Mouse (Mus musculus) CH12.LX (cell line): ENCODE measurements around the gene Utp20. TPM values are rescaled to one million over a fixed set of nuclear protein-coding genes. Genes with fewer than 3 reads are reported as not detected.
A peak's percentile ranks its signal among the peaks of the same experiment; 100 is the strongest.

Experiments used
- DNase-seq: peaks from one replicate; pipeline ENCODE4 v3.0.0-alpha.2; 2013; ENCODE audit errors: extremely low read depth
- H3K27ac ChIP-seq: 2 replicates; pipeline ENCODE4 v1.5.1; 2012; ENCODE audit warnings: low read depth, mild to moderate bottlenecking, control low read depth, moderate library complexity; ENCODE audit not compliant: insufficient read depth
- H3K27me3 ChIP-seq: replicated peaks from 2 replicates; pipeline ENCODE3; 2012; ENCODE audit warnings: inconsistent platforms
- H3K36me3 ChIP-seq, 2 experiments: replicated peaks in 1 of 2; 2 replicates each; pipeline versions ENCODE3 to v1.6.1; 2012; ENCODE audit warnings: inconsistent platforms in 1 of 2, low read length in 1 of 2, mild to moderate bottlenecking in 1 of 2, mixed read lengths in 1 of 2, moderate library complexity in 1 of 2; ENCODE audit not compliant: control insufficient read depth in 1 of 2, insufficient read depth in 1 of 2
- H3K4me1 ChIP-seq, 2 experiments: 2 replicates each; pipeline ENCODE4 v1.6.1; 2012; ENCODE audit warnings: inconsistent platforms in 1 of 2, moderate library complexity in 1 of 2; ENCODE audit not compliant: insufficient read depth in 2 of 2, control insufficient read depth in 1 of 2
- H3K4me2 ChIP-seq: 2 replicates; pipeline ENCODE4 v1.6.1; 2012; ENCODE audit warnings: low read depth, mild to moderate bottlenecking, control low read depth; ENCODE audit not compliant: poor library complexity, insufficient read depth, severe bottlenecking
- H3K4me3 ChIP-seq, 3 experiments: fragments of 150-350 bp in 1 of 3; sonication (generic) in 1 of 3; replicated peaks in 1 of 3; 2 replicates each; pipeline versions ENCODE3 to v1.5.1; 2011 to 2012; ENCODE audit warnings: low read depth in 2 of 3, low read length in 2 of 3, mild to moderate bottlenecking in 2 of 3, moderate library complexity in 2 of 3, control low read depth in 1 of 3, improper control_type of control experiment in 1 of 3, inconsistent platforms in 1 of 3, mixed read lengths in 1 of 3; ENCODE audit not compliant: poor library complexity in 1 of 3
- H3K79me2 ChIP-seq: replicated peaks from 2 replicates; pipeline ENCODE4 v1.6.1; 2012; ENCODE audit warnings: mild to moderate bottlenecking, moderate library complexity; ENCODE audit not compliant: control insufficient read depth, poor library complexity, insufficient read depth, severe bottlenecking; ENCODE audit errors: extremely low read depth
- H3K9ac ChIP-seq: 2 replicates; pipeline ENCODE4 v1.6.1; 2012; ENCODE audit warnings: low read depth, mild to moderate bottlenecking, control low read depth, moderate library complexity; ENCODE audit not compliant: insufficient read depth
- H3K9me3 ChIP-seq: replicated peaks from 2 replicates; pipeline ENCODE3; 2012; ENCODE audit warnings: low read length, inconsistent platforms, mixed read lengths
- BHLHE40 ChIP-seq: IDR thresholded peaks from 2 replicates; pipeline ENCODE4 v1.6.1; 2011; ENCODE audit warnings: mild to moderate bottlenecking, low read depth, low read length, improper control_type of control experiment
- CHD1 ChIP-seq: IDR thresholded peaks from 2 replicates; pipeline ENCODE4 v1.6.1; 2012; ENCODE audit warnings: low read depth, low read length, improper control_type of control experiment, inconsistent platforms
- CHD2 ChIP-seq: IDR thresholded peaks from 2 replicates; pipeline ENCODE4 v1.6.1; 2011; ENCODE audit warnings: low read length, improper control_type of control experiment
- ELF1 ChIP-seq: IDR thresholded peaks from 2 replicates; pipeline ENCODE4 v1.6.1; 2014; ENCODE audit warnings: low read depth, mild to moderate bottlenecking, inconsistent platforms, low read length, improper control_type of control experiment
- EP300 ChIP-seq: IDR thresholded peaks from 2 replicates; pipeline ENCODE4 v1.6.1; 2011; ENCODE audit warnings: low read length, improper control_type of control experiment
- ETS1 ChIP-seq: conservative IDR thresholded peaks from 2 replicates; pipeline ENCODE4 v1.6.1; 2012; ENCODE audit warnings: low read depth, mild to moderate bottlenecking, inconsistent platforms, low read length, improper control_type of control experiment, moderate library complexity
- HCFC1 ChIP-seq: IDR thresholded peaks from 2 replicates; pipeline ENCODE4 v1.6.1; 2012; ENCODE audit warnings: low read depth, mild to moderate bottlenecking, inconsistent platforms, low read length, improper control_type of control experiment
- IRF4 ChIP-seq: IDR thresholded peaks from 2 replicates; pipeline ENCODE4 v1.6.1; 2014; ENCODE audit warnings: low read depth, mild to moderate bottlenecking, inconsistent platforms, low read length, improper control_type of control experiment
- JUN ChIP-seq: IDR thresholded peaks from 2 replicates; pipeline ENCODE4 v1.6.1; 2011; ENCODE audit warnings: low read depth, mild to moderate bottlenecking, low read length, improper control_type of control experiment, moderate library complexity; ENCODE audit not compliant: insufficient read depth
- JUND ChIP-seq: conservative IDR thresholded peaks from 2 replicates; pipeline ENCODE4 v1.6.1; 2011; ENCODE audit warnings: low read depth, low read length, improper control_type of control experiment
- KAT2A ChIP-seq: IDR thresholded peaks from 2 replicates; pipeline ENCODE4 v1.6.1; 2012; ENCODE audit warnings: low read length, improper control_type of control experiment, inconsistent platforms; ENCODE audit not compliant: insufficient replicate concordance
- MAX ChIP-seq: IDR thresholded peaks from 2 replicates; pipeline ENCODE4 v1.6.1; 2011; ENCODE audit warnings: low read length, improper control_type of control experiment
- MEF2A ChIP-seq: IDR thresholded peaks from 2 replicates; pipeline ENCODE4 v1.6.1; 2014; ENCODE audit warnings: low read depth, mild to moderate bottlenecking, inconsistent platforms, low read length, improper control_type of control experiment, borderline replicate concordance
- MXI1 ChIP-seq: IDR thresholded peaks from 2 replicates; pipeline ENCODE4 v1.6.1; 2011; ENCODE audit warnings: mild to moderate bottlenecking, low read depth, low read length, improper control_type of control experiment
- MYC ChIP-seq: IDR thresholded peaks from 2 replicates; pipeline ENCODE4 v1.6.1; 2011; ENCODE audit warnings: low read depth, mild to moderate bottlenecking, improper control_type of control experiment, low read length
- NELFE ChIP-seq: IDR thresholded peaks from 2 replicates; pipeline ENCODE4 v1.6.1; 2011; ENCODE audit warnings: low read depth, low read length, improper control_type of control experiment
- NRF1 ChIP-seq: IDR thresholded peaks from 2 replicates; pipeline ENCODE4 v1.6.1; 2014; ENCODE audit warnings: low read depth, mild to moderate bottlenecking, inconsistent platforms, low read length, improper control_type of control experiment, moderate library complexity
- PAX5 ChIP-seq: IDR thresholded peaks from 2 replicates; pipeline ENCODE4 v1.6.1; 2012; ENCODE audit warnings: low read length, inconsistent platforms, mixed read lengths
- POLR2A ChIP-seq: IDR thresholded peaks from 2 replicates; pipeline ENCODE4 v1.6.1; 2011; ENCODE audit warnings: low read depth, mild to moderate bottlenecking, improper control_type of control experiment, low read length
- RAD21 ChIP-seq: IDR thresholded peaks from 2 replicates; pipeline ENCODE4 v1.6.1; 2011; ENCODE audit warnings: low read depth, mild to moderate bottlenecking, low read length, improper control_type of control experiment, moderate library complexity
- RCOR1 ChIP-seq: conservative IDR thresholded peaks from 2 replicates; pipeline ENCODE4 v1.6.1; 2012; ENCODE audit warnings: low read depth, mild to moderate bottlenecking, inconsistent platforms, low read length, improper control_type of control experiment
- SIN3A ChIP-seq: IDR thresholded peaks from 2 replicates; pipeline ENCODE4 v1.6.1; 2012; ENCODE audit warnings: low read length, improper control_type of control experiment, inconsistent platforms
- TBP ChIP-seq: conservative IDR thresholded peaks from 2 replicates; pipeline ENCODE4 v1.6.1; 2011; ENCODE audit warnings: low read depth, low read length, improper control_type of control experiment
- TCF12 ChIP-seq: IDR thresholded peaks from 2 replicates; pipeline ENCODE4 v1.6.1; 2014; ENCODE audit warnings: low read depth, mild to moderate bottlenecking, inconsistent platforms, low read length, improper control_type of control experiment
- UBTF ChIP-seq: IDR thresholded peaks from 2 replicates; pipeline ENCODE4 v1.6.1; 2012; ENCODE audit warnings: low read depth, mild to moderate bottlenecking, inconsistent platforms, low read length, improper control_type of control experiment, moderate library complexity
- USF1 ChIP-seq: IDR thresholded peaks from 2 replicates; pipeline ENCODE4 v1.6.1; 2014; ENCODE audit warnings: low read depth, mild to moderate bottlenecking, inconsistent platforms, low read length, improper control_type of control experiment
- ZC3H11A ChIP-seq: IDR thresholded peaks from 2 replicates; pipeline ENCODE4 v1.6.1; 2012; ENCODE audit warnings: low read depth, mild to moderate bottlenecking, inconsistent platforms, low read length, improper control_type of control experiment
- ZKSCAN1 ChIP-seq: IDR thresholded peaks from 2 replicates; pipeline ENCODE4 v1.6.1; 2012; ENCODE audit warnings: low read depth, inconsistent platforms, low read length, improper control_type of control experiment, borderline replicate concordance
- ZMIZ1 ChIP-seq: IDR thresholded peaks from 2 replicates; pipeline ENCODE4 v1.6.1; 2012; ENCODE audit warnings: low read depth, mild to moderate bottlenecking, inconsistent platforms, low read length, improper control_type of control experiment
- ZNF384 ChIP-seq: IDR thresholded peaks from 2 replicates; pipeline ENCODE4 v1.6.1; 2012; ENCODE audit warnings: low read depth, low read length, improper control_type of control experiment, inconsistent platforms
- dilution Hi-C: fragments of 300-500 bp; cut with MboI; formaldehyde crosslinking; loops from 2 replicates; pipeline ENCODE4 v1.14.3; 2020; ENCODE audit warnings: low sequenced_read_pairs; ENCODE audit not compliant: extremely low pct_unique_long_range_greater_than_20kb, extremely low pct_ligation_motif_present
- in situ Hi-C: fragments of 300-500 bp; cut with MboI; formaldehyde crosslinking; loops from 3 replicates; pipeline ENCODE4 v1.14.3; 2019; ENCODE audit warnings: low sequenced_read_pairs, low pct_ligation_motif_present, low pct_unique_long_range_greater_than_20kb, mixed read lengths
- polyA plus RNA-seq: library from polyadenylated mRNA; unstranded; fragments of >175 nt; gene quantifications from 2 replicates; pipeline ENCODE4 v1.2.1, GENCODE M21; 2012; ENCODE audit warnings: low read depth; ENCODE audit not compliant: insufficient read length
- total RNA-seq, 2 experiments: library from RNA; depleted of rRNA; stranded (reverse); fragments of 300-350 nt in 1 of 2; fragments of >200 nt in 1 of 2; gene quantifications; 2 replicates each; pipeline ENCODE4 v1.2.3; 2012 to 2014

The Utp20 gene
- total and polyA plus RNA-seq, 3 experiments, result 40.1 to 70.4 (median 43.0) TPM

DNA sequence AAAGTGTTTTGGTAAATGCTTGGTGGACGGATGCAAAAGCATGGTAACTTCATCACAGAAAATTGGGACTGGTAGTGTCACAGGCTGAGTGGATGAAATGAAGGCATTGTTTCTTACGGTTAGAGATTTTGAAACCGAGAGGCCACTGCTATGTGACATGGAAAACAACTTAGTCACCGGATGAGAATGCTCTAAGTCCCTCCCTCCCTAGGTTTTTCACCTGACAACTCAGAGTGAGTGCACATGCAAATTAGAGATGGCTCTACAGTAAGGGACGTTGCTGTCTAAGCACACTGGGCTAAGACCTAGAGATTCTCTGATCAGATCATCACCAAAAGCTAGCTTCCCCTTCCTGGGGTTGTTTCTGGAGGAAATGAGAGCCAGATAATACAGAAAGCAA, 48.3 kb upstream of the Utp20 start:
- Histone ChIP-seq H3K27ac (peak overlapping the region; percentile 69), H3K4me1 (peaks cover 13 to 42% of the 10 kb centered on the region in 2 experiments; a peak in 3 of 4 replicates), H3K79me2 (no peaks in the 10 kb centered on the region), H3K9ac (0 out of 2 replicates have a peak overlapping the region, but pooled peaks have one; percentile 33), H3K27me3 (no peaks in the 10 kb centered on the region), H3K36me3 (no peaks in the 10 kb centered on the region), H3K4me3 (peak overlapping the region in 1 of 3 experiments; percentile 20), H3K9me3 (no peaks in the 10 kb centered on the region), H3K4me2 (peak overlapping the region; percentile 82)
- dilution Hi-C loops (no loop called here), in situ Hi-C loops (no loop called here)
- TF ChIP-seq ZNF384 (no peak), ELF1 (peak; percentile 42; the same call in 1 of the 2 replicates), BHLHE40 (peak; percentile 84), MXI1 (0 out of 2 replicates have a peak, but pooled peaks have one; percentile 34), KAT2A (0 out of 2 replicates have a peak, but pooled peaks have one; percentile 15), ZKSCAN1 (no peak), UBTF (no peak), ZC3H11A (no peak), USF1 (no peak), JUND (peak; percentile 75), TCF12 (peak; percentile 22; the same call in 1 of the 2 replicates), IRF4 (peak; percentile 89), SIN3A (peak; percentile 68), PAX5 (no peak), MEF2A (peak; percentile 69; the same call in 1 of the 2 replicates), RAD21 (no peak), POLR2A (no peak; the same call in 1 of the 2 replicates), TBP (0 out of 2 replicates have a peak, but pooled peaks have one; percentile 53), JUN (peak; percentile 56; the same call in 1 of the 2 replicates), CHD1 (no peak), NRF1 (peak; percentile 34; the same call in 1 of the 2 replicates), NELFE (no peak), RCOR1 (0 out of 2 replicates have a peak, but pooled peaks have one; percentile 28), ZMIZ1 (0 out of 2 replicates have a peak, but pooled peaks have one; percentile 5), ETS1 (peak; percentile 74), MYC (peak; percentile 55; the same call in 1 of the 2 replicates), EP300 (peak; percentile 83), CHD2 (peak; percentile 44; the same call in 1 of the 2 replicates), MAX (no peak; the same call in 1 of the 2 replicates), HCFC1 (peak; percentile 55; the same call in 1 of the 2 replicates)
- DNase-seq, result peak; percentile 91
